Mouse (Mus musculus) lung, adult 18-20 months (tissue): ENCODE results near the gene Tmem72.

Experiments
- DNase-seq, 2 experiments: peaks; one replicate each; pipeline ENCODE4 v3.0.0; 2022; ENCODE audit warnings: mixed read lengths in 2 of 2

Gene Tmem72

GRCm38 (mm10) chr6:116649811-116650210 lies 66.9 kb downstream of the Tmem72 start:
- DNase-seq, result peak; percentile 57 to 74

- peak; percentile 60 to 73 for DNase-seq
Measured at GRCm38 (mm10) chr6:116647763-116648162, 69.0 kb downstream of the Tmem72 start.

- DNase-seq, result peak in 1 of 2 experiments; percentile 61
Measured at GRCm38 (mm10) chr6:116644335-116644734, 72.4 kb downstream of the Tmem72 start.

GRCm38 (mm10) chr6:116643881-116644280 lies 72.8 kb downstream of the Tmem72 start:
- DNase-seq, result no peak

GRCm38 (mm10) chr6:116642942-116643341 lies 73.8 kb downstream of the Tmem72 start:
- no peak for DNase-seq

GRCm38 (mm10) chr6:116639663-116640062 lies 77.0 kb downstream of the Tmem72 start:
- DNase-seq, result peak; percentile 52 to 61

- no peak for DNase-seq
Measured at GRCm38 (mm10) chr6:116638871-116639270, 77.8 kb downstream of the Tmem72 start.

GRCm38 (mm10) chr6:116637496-116637895 lies 79.2 kb downstream of the Tmem72 start:
- peak; percentile 44 to 62 for DNase-seq

- no peak for DNase-seq
Measured at GRCm38 (mm10) chr6:116636581-116637235, 80.0 kb downstream of the Tmem72 start.

GRCm38 (mm10) chr6:116635251-116636180 lies 81.2 kb downstream of the Tmem72 start:
- peak; percentile 91 to 95 for DNase-seq

GRCm38 (mm10) chr6:116633741-116634695 lies 82.7 kb downstream of the Tmem72 start:
- no peak for DNase-seq

GRCm38 (mm10) chr6:116632129-116632528 lies 84.6 kb downstream of the Tmem72 start:
- DNase-seq, result peak; percentile 86 to 89

GRCm38 (mm10) chr6:116629766-116630165 lies 86.9 kb downstream of the Tmem72 start:
- DNase-seq, result no peak
